Mouse (Mus musculus) intestine, postnatal 0 days (tissue): Measurements from ENCODE around the gene Lamc3. TPM values are rescaled to one million over a fixed set of nuclear protein-coding genes. Genes with fewer than 3 reads are reported as not detected.

Experiments
- ATAC-seq: fragments of 200-750 bp; cut with Nextera tagmentation; 2 replicates; pipeline ENCODE4 v1.8.0; 2017; ENCODE audit warnings: mild to moderate bottlenecking, moderate TSS enrichment, moderate library complexity
- H3K27ac ChIP-seq: fragments of 300-500 bp; sonication (generic); 2 replicates; pipeline ENCODE4 v1.5.1; 2014; ENCODE audit warnings: mild to moderate bottlenecking, low read depth, low read length, moderate library complexity
- H3K27me3 ChIP-seq: fragments of 300-500 bp; sonication (generic); replicated peaks from 2 replicates; pipeline ENCODE4 v1.6.1; 2014; ENCODE audit warnings: low read length, mixed read lengths; ENCODE audit not compliant: control insufficient read depth, insufficient read depth
- H3K36me3 ChIP-seq: fragments of 300-500 bp; sonication (generic); 2 replicates; pipeline ENCODE4 v1.6.1; 2014; ENCODE audit warnings: mild to moderate bottlenecking, moderate library complexity; ENCODE audit not compliant: control insufficient read depth, insufficient read depth
- H3K4me1 ChIP-seq: fragments of 300-500 bp; sonication (generic); replicated peaks from 2 replicates; pipeline ENCODE4 v1.6.1; 2014; ENCODE audit warnings: antibody characterized with exemption, low read length, mixed read lengths; ENCODE audit not compliant: control insufficient read depth, insufficient read depth
- H3K4me2 ChIP-seq: fragments of 300-500 bp; sonication (generic); replicated peaks from 2 replicates; pipeline ENCODE4 v1.6.1; 2014; ENCODE audit warnings: low read depth, mild to moderate bottlenecking, moderate library complexity
- H3K4me3 ChIP-seq: fragments of 300-500 bp; sonication (generic); 2 replicates; pipeline ENCODE4 v1.5.1; 2014; ENCODE audit warnings: low read depth, low read length
- H3K9ac ChIP-seq: fragments of 300-500 bp; sonication (generic); 2 replicates; pipeline ENCODE4 v1.6.1; 2014; ENCODE audit warnings: mild to moderate bottlenecking, low read depth, low read length
- H3K9me3 ChIP-seq: fragments of 300-500 bp; sonication (generic); 2 replicates; pipeline ENCODE4 v1.6.1; 2016; ENCODE audit warnings: mixed run types; ENCODE audit not compliant: control insufficient read depth
- CTCF ChIP-seq: sonication (generic); IDR thresholded peaks from 2 replicates; pipeline ENCODE4 v1.5.1; 2016; ENCODE audit warnings: low read depth, mild to moderate bottlenecking, control low read depth, antibody characterized with exemption, moderate library complexity
- WGBS: fragments of 180-500 bp; shearing (Covaris S2); extraction: QIAGEN DNeasy Blood & Tissue Kit; methylation state at CpG from one replicate; pipeline ENCODE4 v1.1.7; 2014; 5-methylcytosine and 5-hydroxymethylcytosine counted together
- polyA plus RNA-seq: library from polyadenylated mRNA; unstranded; fragments of >200 nt; fragmentation: Nextera tagmentation; extraction: Ambion mirVana; gene quantifications from 2 replicates; pipeline ENCODE4 v1.2.1, GENCODE M21; 2015

Gene Lamc3
- polyA plus RNA-seq, 1 experiment from 2014 or later, result 0.44 TPM

- TF ChIP-seq CTCF, result no peak
- ATAC-seq, result peak; percentile 85
- H3K36me3 ChIP-seq, result no peaks in the 10 kb centered on the region
- H3K9ac ChIP-seq, result no peak overlapping the region
- H3K9me3 ChIP-seq, result no peaks in the 10 kb centered on the region
- 28% methylated on average over 10 of the region's 10 CpGs for whole genome bisulfite sequencing
- peak overlapping the region; percentile 62 for H3K27ac ChIP-seq
- no peak overlapping the region for H3K4me3 ChIP-seq
- H3K4me2 ChIP-seq, result peak overlapping the region; percentile 50
- no peaks in the 10 kb centered on the region for H3K4me1 ChIP-seq
- no peaks in the 10 kb centered on the region for H3K27me3 ChIP-seq
Measured at GRCm38 (mm10) chr2:31868538-31869164, 18.4 kb upstream of the Lamc3 start.

GRCm38 (mm10) chr2:31869692-31870091, 17.4 kb upstream of the Lamc3 start:
- Histone ChIP-seq H3K4me3 (no peak overlapping the region), H3K4me1 (no peaks in the 10 kb centered on the region), H3K4me2 (no peak overlapping the region), H3K9ac (no peak overlapping the region), H3K27ac (no peak overlapping the region), H3K36me3 (no peaks in the 10 kb centered on the region), H3K27me3 (no peaks in the 10 kb centered on the region), H3K9me3 (no peaks in the 10 kb centered on the region)
- 91% methylated on average over 5 of the region's 5 CpGs for WGBS
- no peak for TF ChIP-seq CTCF
- ATAC-seq, result no peak

DNA sequence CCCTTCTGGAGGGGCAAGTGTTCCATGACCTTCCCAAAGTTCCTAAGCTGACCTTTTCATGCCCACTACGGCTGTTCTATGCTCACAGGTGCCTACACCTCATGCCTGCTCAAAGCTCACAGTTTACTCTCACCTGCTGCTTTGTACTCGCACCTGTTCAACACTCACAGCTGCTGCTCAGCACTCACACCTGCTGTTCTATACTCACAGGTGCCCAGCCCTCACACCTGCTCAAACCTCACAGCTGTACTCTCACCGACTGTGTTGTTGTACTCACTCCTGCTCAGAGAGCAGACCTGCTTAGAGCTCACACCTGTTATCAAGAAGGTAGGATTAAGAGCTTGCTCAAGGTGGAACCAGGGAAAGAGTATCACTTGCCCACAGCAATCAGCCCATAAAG, 16.4 kb upstream of the Lamc3 start:
- Histone ChIP-seq H3K4me2 (no peak overlapping the region), H3K9ac (no peak overlapping the region), H3K36me3 (no peaks in the 10 kb centered on the region), H3K4me3 (no peak overlapping the region), H3K27ac (0 out of 2 replicates have a peak overlapping the region, but pooled peaks have one; percentile 7), H3K27me3 (no peaks in the 10 kb centered on the region), H3K9me3 (no peaks in the 10 kb centered on the region), H3K4me1 (no peaks in the 10 kb centered on the region)
- no peak for ATAC-seq
- WGBS, result 40% methylated on average over 3 of the region's 3 CpGs
- no peak for TF ChIP-seq CTCF

DNA sequence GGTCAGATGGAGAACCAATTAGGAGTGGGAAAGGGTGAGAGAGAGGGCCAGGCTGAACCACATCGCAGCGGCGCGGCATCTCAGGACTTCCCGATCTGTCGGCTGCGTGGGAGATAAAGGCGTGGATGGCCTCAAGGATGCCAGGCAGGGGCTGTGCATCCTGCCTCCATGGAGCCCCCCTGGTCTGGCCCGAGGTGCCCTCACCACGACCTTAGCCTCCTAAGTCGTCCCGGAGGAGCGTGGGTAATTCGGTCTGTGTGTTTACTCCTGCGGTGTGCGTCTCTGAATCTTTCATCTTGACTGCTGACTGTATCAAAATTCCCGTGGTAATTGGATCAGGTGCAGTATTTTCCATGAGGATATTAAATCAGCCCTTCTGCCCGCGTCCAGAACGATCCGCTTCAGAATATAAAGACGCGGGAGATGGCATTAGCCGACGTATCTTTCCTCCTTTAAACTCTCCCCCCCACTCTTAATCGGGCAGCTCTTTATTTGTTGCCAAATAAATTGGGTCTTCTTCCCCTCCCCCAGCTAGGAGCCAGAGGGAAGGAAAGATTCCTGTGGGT, 12.7 kb upstream of the Lamc3 start:
- no peak for ATAC-seq
- Histone ChIP-seq H3K27ac (no peak overlapping the region), H3K9ac (no peak overlapping the region), H3K4me2 (no peak overlapping the region), H3K4me3 (no peak overlapping the region), H3K36me3 (no peaks in the 10 kb centered on the region), H3K9me3 (no peaks in the 10 kb centered on the region), H3K4me1 (no peaks in the 10 kb centered on the region), H3K27me3 (no peaks in the 10 kb centered on the region)
- 77% methylated on average over 26 of the region's 26 CpGs for WGBS
- no peak for TF ChIP-seq CTCF

GRCm38 (mm10) chr2:31876446-31876845, 10.6 kb upstream of the Lamc3 start:
- Histone ChIP-seq H3K27me3 (no peaks in the 10 kb centered on the region), H3K9me3 (no peaks in the 10 kb centered on the region), H3K36me3 (no peaks in the 10 kb centered on the region), H3K4me3 (no peak overlapping the region), H3K4me2 (no peak overlapping the region), H3K27ac (no peak overlapping the region), H3K9ac (no peak overlapping the region), H3K4me1 (no peaks in the 10 kb centered on the region)
- TF ChIP-seq CTCF, result no peak
- 48% methylated on average over 12 of the region's 12 CpGs for WGBS
- ATAC-seq, result no peak

- no peak overlapping the region for H3K4me3 ChIP-seq
- no peak for TF ChIP-seq CTCF
- no peaks in the 10 kb centered on the region for H3K27me3 ChIP-seq
- no peaks in the 10 kb centered on the region for H3K9me3 ChIP-seq
- H3K9ac ChIP-seq, result no peak overlapping the region
- 53% methylated on average over 17 of the region's 17 CpGs for WGBS
- ATAC-seq, result no peak
- no peak overlapping the region for H3K27ac ChIP-seq
- H3K4me1 ChIP-seq, result no peaks in the 10 kb centered on the region
- no peak overlapping the region for H3K4me2 ChIP-seq
- no peaks in the 10 kb centered on the region for H3K36me3 ChIP-seq
Measured at GRCm38 (mm10) chr2:31878610-31879009, 8.5 kb upstream of the Lamc3 start.
